Mouse (Mus musculus) erythroblast, embryonic 14.5 days (primary cell): ENCODE measurements around the gene Gm29776. TPM values are rescaled to one million over a fixed set of nuclear protein-coding genes. Genes with fewer than 3 reads are reported as not detected.

Experiments
- H3K27me3 ChIP-seq: 2 replicates; pipeline ENCODE4 v1.6.1; 2012; ENCODE audit warnings: inconsistent platforms; ENCODE audit not compliant: control insufficient read depth
- H3K36me3 ChIP-seq: 2 replicates; pipeline ENCODE4 v1.6.1; 2012; ENCODE audit warnings: mild to moderate bottlenecking, inconsistent platforms; ENCODE audit not compliant: control insufficient read depth
- H3K4me1 ChIP-seq: 2 replicates; pipeline ENCODE4 v1.6.1; 2012; ENCODE audit warnings: inconsistent platforms; ENCODE audit not compliant: control insufficient read depth
- H3K4me3 ChIP-seq: replicated peaks from 2 replicates; pipeline ENCODE3; 2012; ENCODE audit warnings: moderate library complexity, mild to moderate bottlenecking, inconsistent platforms
- H3K9me3 ChIP-seq: 2 replicates; pipeline ENCODE4 v1.6.1; 2012; ENCODE audit warnings: low read length, inconsistent platforms, mixed read lengths; ENCODE audit not compliant: control insufficient read depth
- GATA1 ChIP-seq: IDR thresholded peaks from 2 replicates; pipeline ENCODE4 v1.6.1; 2012; ENCODE audit warnings: low read length, inconsistent platforms, mixed read lengths
- TAL1 ChIP-seq: IDR thresholded peaks from 3 replicates; pipeline ENCODE4 v1.6.1; 2012; ENCODE audit warnings: low read length, inconsistent platforms, mixed read lengths
- polyA plus RNA-seq: library from polyadenylated mRNA; stranded (reverse); fragments of >175 nt; gene quantifications from 2 replicates; pipeline ENCODE4 v1.2.3, GENCODE M21; 2012

The Gm29776 gene
- polyA plus RNA-seq, 1 experiment = not detected

- Histone ChIP-seq H3K4me3 (no peak overlapping the region), H3K36me3 (peaks cover 87% of the 10 kb centered on the region), H3K4me1 (peaks cover 2% of the 10 kb centered on the region; the same call in 1 of the 2 replicates), H3K27me3 (no peaks in the 10 kb centered on the region), H3K9me3 (no peaks in the 10 kb centered on the region)
- TF ChIP-seq GATA1 (no peak), TAL1 (no peak)
These were observed 29.3 kb downstream of the Gm29776 start for GRCm38 (mm10) chr14:54669381-54669780.

GRCm38 (mm10) chr14:54664477-54665222 is 34.0 kb downstream of the Gm29776 start:
- H3K27me3 ChIP-seq = no peaks in the 10 kb centered on the region
- peaks cover 96% of the 10 kb centered on the region for H3K36me3 ChIP-seq
- no peak for TF ChIP-seq TAL1
- no peak for TF ChIP-seq GATA1
- no peaks in the 10 kb centered on the region for H3K4me1 ChIP-seq
- H3K9me3 ChIP-seq = no peaks in the 10 kb centered on the region
- no peak overlapping the region for H3K4me3 ChIP-seq

GRCm38 (mm10) chr14:54660009-54660408 is 38.6 kb downstream of the Gm29776 start:
- TF ChIP-seq GATA1 (no peak), TAL1 (no peak)
- no peaks in the 10 kb centered on the region for H3K4me1 ChIP-seq
- no peaks in the 10 kb centered on the region for H3K9me3 ChIP-seq
- no peak overlapping the region for H3K4me3 ChIP-seq
- H3K36me3 ChIP-seq = peaks cover 97% of the 10 kb centered on the region
- H3K27me3 ChIP-seq = no peaks in the 10 kb centered on the region

- Histone ChIP-seq H3K9me3 (no peaks in the 10 kb centered on the region), H3K36me3 (peaks cover 86% of the 10 kb centered on the region), H3K4me3 (peak overlapping the region; percentile 82), H3K27me3 (no peaks in the 10 kb centered on the region), H3K4me1 (peaks cover 39% of the 10 kb centered on the region)
- TF ChIP-seq TAL1 = no peak
- TF ChIP-seq GATA1 = no peak
These were observed 45.1 kb downstream of the Gm29776 start for GRCm38 (mm10) chr14:54653496-54653895.

- no peaks in the 10 kb centered on the region for H3K27me3 ChIP-seq
- peaks cover 41% of the 10 kb centered on the region for H3K4me1 ChIP-seq
- TF ChIP-seq TAL1 (no peak), GATA1 (no peak)
- H3K9me3 ChIP-seq = no peaks in the 10 kb centered on the region
- peaks cover 86% of the 10 kb centered on the region for H3K36me3 ChIP-seq
- H3K4me3 ChIP-seq = peak overlapping the region; percentile 82
These were observed 45.8 kb downstream of the Gm29776 start for GRCm38 (mm10) chr14:54652787-54653186.

GRCm38 (mm10) chr14:54651556-54651955 is 47.1 kb downstream of the Gm29776 start:
- H3K36me3 ChIP-seq = peaks cover 86% of the 10 kb centered on the region

GRCm38 (mm10) chr14:54650621-54651454 is 47.8 kb downstream of the Gm29776 start:
- Histone ChIP-seq H3K4me1 (peaks cover 41% of the 10 kb centered on the region), H3K4me3 (no peak overlapping the region), H3K36me3 (peaks cover 86% of the 10 kb centered on the region), H3K27me3 (no peaks in the 10 kb centered on the region), H3K9me3 (no peaks in the 10 kb centered on the region)
- TF ChIP-seq GATA1 (no peak), TAL1 (no peak)

More at GRCm38 (mm10) chr14:54651556-54651955, 47.1 kb downstream of the Gm29776 start:
- Histone ChIP-seq H3K4me1 (peaks cover 41% of the 10 kb centered on the region), H3K9me3 (no peaks in the 10 kb centered on the region), H3K27me3 (no peaks in the 10 kb centered on the region), H3K4me3 (no peak overlapping the region)
- TF ChIP-seq GATA1 (no peak), TAL1 (no peak)

GRCm38 (mm10) chr14:54647900-54648299 is 50.7 kb downstream of the Gm29776 start:
- Histone ChIP-seq H3K36me3 (peaks cover 96% of the 10 kb centered on the region), H3K27me3 (no peaks in the 10 kb centered on the region), H3K4me1 (peaks cover 26% of the 10 kb centered on the region), H3K4me3 (no peak overlapping the region), H3K9me3 (no peaks in the 10 kb centered on the region; the same call in 1 of the 2 replicates)
- TF ChIP-seq GATA1 (no peak), TAL1 (no peak)
